Mouse (Mus musculus): ENCODE measurements around the gene Prss34.

Gene Prss34

DNA sequence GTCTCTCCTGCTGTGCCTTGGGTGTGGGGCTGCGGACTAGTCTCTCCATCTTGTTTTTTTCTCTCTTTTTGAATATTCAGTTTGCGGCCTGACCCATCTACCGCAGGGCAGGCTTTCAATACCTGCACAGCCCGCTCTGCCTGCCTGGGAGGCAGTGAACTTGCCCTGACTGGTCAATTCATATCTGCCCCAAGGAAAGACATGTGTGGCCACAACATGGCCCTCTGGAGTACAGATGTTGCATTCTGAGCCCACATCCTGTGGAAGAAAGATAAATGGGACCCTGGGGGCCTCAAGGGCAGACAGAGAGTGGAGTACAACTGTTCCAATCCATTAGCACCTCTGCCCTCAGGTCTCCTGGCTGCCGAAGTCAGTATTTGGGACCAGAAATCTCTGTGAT is at the start of gene Prss34:
Gene Prss34, plus strand, starts transcription at position 301 of the 400 bp plus-strand sequence.
- DNase-seq: no peak

DNA sequence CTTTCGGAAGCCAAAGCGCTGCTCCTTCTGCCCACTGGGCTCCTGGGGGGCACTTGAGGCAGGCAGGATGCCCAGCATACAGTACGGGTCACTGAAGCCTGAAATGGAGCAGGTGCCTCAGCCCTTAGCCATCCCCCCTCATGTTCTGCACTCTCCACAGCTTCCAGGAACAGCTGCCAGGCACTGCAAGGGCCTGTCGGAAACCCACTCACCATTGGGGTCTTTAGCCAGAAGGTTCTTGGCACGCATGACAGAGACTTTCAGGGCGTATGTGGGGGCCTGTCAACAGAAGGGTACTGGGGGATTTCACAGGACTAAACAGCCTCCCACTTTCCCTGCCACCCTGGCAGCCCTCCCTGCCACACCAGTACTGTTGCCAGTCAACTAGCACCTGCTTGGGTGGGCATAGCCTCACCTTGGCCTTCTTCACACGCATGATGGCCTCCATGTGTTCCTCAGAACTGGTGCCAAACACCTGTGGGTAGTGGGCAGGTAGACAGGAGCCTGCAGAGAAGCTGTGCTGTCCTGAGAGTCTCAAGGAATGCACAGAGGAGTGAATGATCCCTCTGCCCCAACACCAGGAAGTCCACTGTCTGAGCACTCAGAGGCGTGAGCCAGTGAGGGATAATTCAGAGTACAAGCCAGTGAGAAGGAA is 47.9 kb upstream of the Prss34 start:
- no peak for DNase-seq

DNA sequence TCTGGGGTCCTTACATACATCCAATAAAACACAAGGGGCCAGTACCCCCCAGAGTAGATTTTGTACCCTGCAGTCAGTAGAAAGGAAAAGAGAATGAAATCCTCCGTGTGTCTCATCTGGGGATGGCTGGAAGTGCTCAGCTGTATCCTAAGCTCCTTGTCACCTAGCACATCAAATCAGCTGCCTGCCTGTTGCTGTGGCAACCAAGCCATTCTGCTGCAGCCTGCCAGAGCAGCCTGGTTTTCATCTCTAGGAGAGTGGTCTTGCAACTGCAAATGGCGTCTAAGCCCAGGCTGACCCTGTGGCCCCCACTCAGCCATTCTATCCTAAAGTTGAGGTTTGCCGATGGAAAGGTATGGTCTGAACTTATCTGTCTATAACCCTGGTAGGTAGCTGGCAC is 45.6 kb upstream of the Prss34 start:
- DNase-seq: no peak

DNA sequence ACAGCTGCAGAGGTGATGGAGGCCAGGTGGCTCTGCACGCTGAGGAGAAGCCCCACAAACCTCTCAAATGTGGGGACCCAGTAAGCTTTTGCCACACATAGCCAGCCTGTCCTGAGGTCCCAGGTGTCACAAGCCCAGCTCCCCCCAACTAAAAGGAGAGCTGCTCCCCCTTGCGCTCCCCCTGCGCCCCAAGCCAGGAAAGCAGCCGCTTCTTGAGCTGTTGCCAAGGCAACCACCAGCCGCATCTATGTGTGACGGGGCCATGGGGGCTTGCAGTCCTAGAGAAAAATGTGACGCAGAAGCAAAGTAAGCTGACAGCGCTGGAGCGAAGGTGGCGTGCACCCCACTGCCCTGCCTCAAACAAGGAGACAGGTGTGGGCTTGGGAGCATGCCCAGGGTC is 44.4 kb upstream of the Prss34 start:
- no peak for DNase-seq

DNA sequence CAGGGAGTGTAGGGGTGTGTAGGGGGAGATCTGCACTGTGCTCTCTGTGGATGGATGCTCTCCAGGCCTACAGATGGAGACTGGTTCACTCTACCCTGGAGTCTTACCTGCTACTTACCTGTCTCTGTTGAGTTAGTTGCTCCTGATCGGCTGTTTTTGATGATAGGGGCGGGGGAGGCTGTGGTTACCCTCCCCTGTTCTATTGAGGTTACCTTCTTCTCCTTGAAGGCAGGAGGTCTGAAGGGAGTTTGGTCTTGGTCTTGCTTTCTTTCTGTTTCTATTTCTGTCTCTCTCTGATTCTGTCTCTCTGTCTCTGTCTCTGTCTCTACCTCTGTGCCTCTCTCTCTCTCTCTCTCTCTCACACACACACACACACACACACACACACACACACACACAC is 43.1 kb upstream of the Prss34 start:
- no peak for DNase-seq

DNA sequence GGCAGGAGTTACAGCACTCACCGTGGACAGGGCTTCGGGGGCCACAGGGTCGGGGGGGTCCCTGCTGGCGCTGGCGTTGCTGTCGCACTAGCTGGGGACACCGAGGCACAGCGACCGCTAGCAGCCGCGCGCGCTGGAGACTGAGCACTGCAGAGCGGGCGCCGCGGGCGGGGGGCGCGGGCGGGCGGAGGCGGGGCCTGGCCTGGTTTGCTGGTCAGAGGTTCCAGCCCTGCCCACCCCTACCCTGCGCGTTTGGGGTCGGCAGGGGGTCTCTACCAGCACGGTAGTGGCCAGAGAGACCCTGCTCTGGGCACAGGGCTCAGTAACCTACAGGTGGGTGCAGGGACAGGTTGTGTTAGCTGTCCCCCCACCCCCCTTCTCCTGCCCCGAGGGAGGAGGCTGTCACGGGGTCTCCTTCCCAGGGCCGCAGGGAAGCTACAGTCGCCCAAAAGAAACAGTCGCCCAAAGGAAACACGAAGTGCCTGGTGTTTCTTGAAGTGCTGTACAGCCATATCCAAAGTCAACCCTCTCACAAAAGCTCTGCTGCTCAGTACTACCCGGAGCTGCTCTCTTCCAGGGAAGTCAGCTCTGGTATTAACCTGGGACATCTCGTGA is 41.9 kb upstream of the Prss34 start, which contains the start of gene Baiap3:
Gene Baiap3, minus strand, starts transcription at position 225 of the 615 bp plus-strand sequence.
- no peak for DNase-seq

DNA sequence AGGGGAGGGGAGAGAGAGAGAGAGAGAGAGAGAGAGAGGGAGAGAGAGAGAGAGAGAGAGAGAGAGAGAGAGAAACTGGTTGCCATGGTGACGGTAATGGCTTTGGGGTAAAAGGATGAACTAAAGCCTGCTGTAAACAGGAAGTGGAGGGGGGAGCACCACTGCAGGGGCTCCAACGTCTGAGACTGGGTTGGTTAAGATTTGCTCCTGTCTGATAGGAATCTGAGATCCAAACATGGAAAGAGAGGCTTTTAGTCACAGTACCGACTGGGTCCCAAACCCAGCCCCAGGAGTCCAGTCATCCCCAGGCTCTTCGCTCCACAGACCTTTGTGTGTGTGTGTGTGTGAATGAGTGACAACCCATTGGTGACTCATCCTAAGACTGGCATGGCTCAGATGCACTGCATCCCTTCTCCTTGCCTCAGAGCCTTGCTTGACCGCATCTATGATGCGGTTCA is 40.4 kb upstream of the Prss34 start:
- DNase-seq: no peak

DNA sequence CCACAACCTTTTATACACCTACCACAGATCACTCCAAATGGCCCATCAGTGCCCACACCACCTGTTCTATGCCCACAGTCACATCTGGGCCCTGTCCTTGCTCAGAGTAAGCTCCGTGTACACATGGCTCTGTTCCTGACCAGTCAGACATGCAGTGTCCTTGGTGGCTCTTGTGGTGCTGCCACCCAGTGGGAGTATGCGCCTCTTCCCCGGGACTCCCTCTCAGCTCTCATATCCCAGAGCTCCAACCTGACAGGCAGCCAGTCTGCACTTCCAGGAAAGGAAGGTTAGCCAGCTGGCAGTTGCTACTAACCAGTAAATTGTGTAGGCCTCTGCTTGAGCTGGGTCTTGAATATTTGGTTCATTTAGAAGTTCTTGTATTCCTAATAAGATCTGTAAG is 33.7 kb upstream of the Prss34 start:
- DNase-seq: peak; percentile 42

DNA sequence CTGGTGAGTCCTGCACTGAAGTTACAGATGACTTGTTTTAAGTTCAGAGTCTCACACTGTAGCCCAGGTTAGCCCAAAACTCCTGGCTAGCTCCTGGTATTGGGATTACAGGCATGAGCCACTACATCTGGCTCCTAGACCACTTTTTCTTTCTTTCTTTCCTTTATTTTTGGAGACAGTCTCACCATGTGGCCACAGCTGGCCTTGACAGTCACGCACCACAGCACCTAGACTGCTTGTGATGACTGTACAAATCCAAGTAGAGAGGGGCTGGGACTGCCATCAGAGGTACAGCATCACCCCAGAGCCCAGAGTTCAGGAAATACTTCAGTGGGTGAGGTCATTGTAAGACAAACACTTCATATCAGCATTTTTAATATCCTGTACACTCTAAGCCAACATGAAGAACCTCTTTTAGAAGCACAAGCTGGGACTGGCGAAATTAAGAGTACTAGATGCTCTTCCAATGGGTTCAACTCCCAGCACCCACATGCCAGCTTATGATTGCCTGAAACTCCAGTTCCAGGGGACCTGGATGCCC is 27.3 kb upstream of the Prss34 start:
- DNase-seq: no peak

DNA sequence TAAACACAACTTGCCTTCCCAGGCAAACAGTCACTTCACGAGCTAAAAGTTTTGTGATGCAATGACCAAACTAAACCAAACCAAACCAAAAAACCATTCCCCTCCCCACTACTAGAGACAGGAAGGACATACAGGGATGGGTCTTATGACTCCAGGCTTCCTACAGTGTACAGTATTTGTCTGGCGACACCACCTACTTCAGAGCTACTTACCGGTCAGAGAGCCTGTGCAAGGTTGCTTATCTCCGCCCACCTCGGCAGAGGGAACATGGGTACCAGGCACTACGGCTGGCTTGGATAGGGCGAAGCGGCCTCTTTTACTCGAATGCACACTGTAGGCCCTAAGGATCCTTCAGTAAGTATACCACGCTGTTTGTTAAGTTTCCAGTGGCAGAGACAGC is 25.9 kb upstream of the Prss34 start:
- peak; percentile 42 for DNase-seq

DNA sequence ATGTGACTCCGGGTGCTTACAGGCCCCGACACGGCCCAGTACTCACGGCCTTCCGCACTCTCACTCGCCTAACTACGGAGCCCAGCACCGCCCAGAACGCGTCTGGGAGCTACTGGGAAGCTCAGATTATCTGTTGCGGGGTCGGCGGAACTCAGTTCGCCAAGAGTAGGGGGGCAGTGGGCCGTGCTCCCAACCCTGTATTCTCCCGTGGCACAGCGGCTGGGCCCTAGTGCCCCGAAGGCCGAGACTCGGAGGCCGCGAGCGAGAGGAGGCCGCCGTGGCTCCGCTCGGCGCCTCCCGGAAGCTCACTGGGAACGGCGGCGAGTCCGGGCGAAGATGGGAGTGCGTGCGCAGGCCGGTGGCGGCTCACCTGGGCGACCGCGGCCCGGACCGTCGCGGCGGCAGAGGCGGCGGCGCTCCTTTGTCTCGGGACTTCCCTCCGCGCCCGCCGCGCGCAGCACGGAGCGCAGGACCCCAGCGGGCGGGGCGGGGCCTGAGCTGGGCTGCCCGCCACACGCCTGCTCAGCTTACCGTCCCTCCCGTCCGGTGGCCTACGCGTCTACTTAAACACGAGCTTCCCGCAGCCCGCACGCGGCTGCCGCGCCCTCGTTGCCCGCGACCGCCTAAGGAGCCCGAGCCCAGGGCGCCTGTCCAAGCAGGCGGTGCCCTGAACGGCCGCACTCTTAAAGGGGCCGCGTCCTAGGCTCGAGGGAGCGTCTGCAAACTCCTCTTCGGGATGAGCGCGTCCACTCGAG is 25.1 kb upstream of the Prss34 start:
- peak; percentile 58 for DNase-seq

DNA sequence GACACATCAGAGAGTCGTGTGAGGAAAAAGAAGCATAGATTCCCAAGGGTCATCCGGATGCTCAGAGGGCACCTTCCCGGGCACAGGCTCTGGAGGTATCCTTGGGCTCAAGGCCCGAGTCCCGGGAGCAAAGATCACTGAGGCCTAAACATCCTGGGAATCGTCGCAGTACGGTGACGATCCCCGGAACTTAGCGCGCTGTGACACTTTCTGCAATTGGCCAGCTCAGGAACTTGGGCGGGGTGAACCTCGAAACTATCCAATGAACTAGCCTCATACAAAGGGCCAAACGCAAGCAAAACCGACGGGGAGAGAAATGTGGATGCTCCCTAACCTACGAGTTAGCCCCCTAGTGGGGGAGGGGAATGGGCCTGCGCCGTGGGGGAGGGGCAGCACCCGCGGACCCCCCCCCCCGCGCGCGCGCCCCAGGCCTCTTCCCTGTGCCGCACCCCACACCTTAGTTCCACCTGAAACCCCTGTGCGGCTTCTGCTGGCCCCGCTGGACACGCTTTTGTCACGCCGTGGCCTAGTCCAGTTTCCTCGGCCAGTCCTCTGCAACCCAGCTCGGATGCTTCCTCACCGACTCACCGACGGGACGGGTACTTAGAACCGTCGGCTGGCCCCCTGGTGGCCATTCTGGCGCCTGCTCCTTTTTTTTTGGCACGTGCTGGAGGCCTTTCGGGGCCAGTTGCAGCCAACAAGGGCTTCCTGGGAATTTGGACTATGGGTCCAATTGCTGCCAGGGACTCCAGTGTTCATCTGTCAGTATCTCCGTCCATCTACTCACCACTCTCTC is 24.3 kb upstream of the Prss34 start:
- DNase-seq: peak; percentile 99

DNA sequence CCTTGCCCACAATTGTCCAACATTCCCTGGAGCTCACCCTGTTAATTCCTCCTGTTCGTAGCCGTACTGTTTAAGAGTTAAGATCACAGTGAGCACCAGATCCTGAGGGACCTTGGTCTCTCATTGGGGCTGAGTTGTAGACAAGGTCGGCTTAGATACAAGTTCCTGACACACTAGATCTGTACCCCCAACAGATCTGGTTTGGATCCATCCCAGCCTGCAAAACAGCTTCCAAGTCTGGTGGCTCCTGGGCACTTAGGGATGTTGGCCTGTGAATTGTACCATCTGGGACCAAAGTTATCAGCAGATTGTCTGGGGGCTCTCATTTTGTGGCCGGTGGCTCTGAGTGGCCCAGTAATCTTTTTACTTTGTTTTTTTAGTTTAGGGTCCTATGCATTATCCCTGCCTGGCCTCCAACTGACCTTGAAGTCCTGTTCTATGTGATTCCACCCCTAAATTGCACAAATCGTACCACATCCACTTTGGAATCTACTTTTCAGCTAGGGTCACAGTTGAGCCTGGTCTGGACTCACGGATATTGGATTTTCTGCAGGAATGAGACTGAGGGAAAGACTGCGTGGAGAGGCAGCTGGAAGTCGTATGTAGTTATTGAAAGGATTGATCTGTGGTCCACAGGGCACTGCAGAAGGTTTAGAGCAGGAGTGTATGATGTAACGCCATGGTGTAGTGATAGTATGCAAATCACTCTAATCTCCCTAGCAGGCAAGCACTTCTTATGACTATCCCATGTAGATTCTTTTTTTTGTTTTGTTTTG is 23.4 kb upstream of the Prss34 start, which contains the start of gene Ube2i:
Gene Ube2i, minus strand, starts transcription at position 52 of the 776 bp plus-strand sequence.
- DNase-seq: no peak

DNA sequence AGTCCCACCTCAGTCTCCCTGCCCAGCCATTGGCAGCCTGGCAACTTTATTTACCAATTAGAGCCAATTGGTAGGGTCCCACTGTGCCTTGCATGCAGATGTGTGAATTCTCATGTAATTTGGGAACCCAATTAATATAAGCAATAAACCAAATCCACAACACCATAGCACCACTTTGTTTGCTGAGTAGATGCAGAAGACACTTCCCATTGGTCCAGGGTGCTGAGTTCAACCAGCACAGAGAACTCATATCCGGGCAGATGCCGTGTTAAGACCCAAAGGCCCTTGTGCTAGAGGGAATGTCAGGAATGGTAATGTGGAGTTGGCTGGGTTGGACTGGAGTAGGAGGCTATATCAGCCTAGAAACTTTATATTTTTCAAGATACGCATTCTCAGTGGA is 22.4 kb upstream of the Prss34 start:
- DNase-seq: no peak

DNA sequence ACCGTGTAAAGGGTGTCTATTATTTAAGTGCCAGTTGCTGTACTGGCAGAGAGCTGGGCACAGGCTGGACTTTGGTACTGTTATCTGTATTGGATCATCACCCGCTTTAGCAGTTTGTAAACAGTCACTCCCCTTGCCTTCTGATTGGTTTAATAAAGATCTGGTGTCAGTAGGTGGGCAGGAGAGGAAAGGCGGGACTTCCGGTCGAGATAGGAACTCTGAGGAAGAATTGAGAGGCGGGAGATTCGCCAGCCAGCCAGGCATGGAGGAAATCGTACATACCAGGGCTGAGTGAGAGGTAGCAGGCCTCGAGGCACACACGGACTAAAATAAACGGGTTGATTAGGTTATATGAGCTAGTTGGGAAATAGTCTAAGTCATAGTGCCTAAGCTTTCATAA is 16.1 kb upstream of the Prss34 start:
- DNase-seq: peak; percentile 90

DNA sequence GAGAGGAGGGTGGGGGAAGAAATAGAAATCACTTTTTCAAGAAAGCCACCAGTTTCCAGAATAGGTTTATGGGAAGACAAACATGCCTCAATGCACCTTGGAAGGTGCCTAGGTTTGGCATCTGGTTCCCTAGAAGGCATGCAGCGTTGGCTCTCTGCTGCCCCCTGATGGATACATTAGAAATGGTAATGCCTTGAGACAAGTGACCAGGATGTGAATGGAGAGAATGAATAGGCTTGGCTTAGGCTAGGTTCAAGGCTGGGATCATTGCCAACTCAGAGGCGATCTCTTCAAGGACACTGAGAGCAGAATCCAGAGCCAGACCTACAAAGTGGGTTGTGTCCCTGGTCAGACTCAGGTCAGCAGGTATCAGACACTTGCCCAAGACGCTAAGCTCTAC is 13.2 kb upstream of the Prss34 start:
- peak; percentile 93 for DNase-seq

DNA sequence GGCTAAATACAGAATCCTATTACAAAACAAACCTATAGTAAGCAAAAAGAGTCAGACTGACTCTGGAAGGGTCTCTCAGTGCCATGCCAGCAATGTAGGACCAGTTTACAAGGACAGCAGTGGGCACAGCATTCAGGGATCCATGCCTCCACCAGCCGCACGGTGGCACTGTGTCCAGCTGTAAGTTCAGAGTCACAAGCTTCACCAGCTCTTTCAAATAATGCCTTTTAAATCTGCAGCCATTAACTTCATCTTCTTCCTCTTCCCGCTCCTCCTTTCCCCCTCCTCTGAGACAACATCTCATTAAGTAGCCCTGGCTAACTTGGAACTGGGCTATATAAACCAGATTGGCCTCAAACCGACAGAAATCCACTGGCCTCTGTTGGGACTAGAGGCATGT is 9.4 kb upstream of the Prss34 start:
- peak; percentile 52 for DNase-seq

DNA sequence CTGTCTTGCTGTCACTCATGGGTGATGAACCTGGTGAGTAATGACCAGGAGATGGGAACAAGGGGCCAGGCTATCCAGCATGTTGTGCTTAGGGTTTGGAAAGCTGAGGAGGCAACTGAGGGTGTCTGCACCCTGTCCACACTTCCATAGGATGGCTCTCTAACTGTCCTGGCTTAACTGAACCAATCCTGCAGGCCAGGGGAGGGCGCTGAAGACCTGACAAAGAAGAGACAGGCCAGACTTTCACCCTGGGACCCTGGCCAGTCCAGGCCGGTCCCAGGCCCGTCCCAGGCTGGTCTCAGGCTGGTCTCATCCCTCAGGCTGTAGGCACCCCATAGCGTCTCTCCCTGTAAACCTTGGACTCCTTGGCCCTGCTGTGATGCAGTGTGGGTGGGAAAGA is 7.8 kb upstream of the Prss34 start:
- no peak for DNase-seq

DNA sequence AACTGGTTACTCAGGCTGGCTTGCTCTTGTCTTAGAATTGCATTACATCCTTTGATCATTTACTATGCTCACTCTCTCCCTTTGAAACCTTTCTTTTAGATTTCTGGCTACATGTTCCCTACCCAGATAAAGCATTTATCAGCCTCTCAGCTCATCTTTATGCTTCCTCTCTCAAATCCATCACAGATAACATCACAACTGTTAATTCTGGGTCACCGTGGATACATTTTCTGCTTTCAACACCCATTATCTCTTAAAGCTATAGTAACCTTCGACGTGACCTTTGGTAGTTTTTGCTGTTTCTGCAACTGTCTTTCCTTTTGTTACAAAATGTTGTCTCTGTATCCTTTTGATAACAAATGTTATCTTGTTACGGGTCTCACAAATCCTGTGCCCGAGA is 4.7 kb upstream of the Prss34 start:
- no peak for DNase-seq

DNA sequence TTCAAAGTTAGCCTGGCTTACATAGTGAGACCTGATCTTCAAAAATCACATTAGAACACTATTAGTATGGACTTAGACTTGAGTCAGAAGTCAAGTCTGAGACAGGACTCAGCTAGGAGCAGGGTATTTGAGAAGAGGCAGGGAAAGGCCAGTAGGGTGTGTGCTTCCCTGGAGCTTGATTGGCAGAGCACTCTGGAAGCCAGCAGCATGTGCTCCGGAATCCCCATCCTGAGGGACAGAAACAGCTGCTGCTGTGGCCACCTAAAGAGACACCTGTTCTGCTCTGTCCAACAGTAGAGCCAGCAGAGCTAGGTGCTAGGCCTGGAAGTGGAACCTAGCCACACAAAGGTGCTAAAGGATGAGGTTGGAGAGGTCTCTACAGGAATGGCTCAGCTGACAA is 4.1 kb upstream of the Prss34 start:
- DNase-seq: no peak

DNA sequence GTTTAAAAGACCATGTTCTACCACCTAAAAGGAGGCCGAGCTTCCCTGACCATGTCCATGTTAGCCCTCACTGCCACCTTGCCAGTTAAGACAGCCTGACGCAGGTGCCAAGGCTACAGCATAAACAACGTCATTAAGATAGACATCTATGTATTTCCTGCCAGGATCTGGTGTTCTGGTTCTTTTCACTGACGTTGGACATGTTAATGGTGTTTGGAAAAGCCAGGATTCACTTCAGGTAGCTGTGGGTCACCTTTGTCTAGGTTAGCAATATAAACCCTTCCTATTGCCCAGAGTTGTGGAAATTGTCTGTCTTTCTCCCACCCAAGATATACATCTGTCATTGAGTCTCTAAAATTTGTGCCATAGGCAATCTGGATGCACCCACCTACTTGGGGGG is 10.2 kb downstream of the Prss34 start, which contains the start of gene Prss28:
Gene Prss28, plus strand, starts transcription at position 301 of the 400 bp plus-strand sequence.
- no peak for DNase-seq

DNA sequence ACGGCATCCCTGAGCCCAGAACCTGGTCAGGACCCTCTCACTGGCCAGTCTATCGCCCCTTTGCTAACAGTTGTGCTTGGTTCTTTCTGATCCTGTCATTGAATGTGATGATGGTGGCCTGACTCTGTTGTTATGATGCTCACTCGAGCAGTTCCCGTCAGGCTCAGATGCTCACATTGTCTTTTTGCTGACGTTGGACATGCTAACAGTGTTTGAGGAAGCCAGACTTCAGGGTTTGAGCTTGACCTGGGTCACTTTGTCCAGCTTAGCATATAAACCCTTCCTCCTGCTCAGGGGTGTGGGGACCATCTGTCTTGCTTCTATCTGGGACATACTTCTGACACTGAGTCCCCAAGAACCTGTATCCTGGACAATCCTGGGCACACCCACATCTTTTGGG is 20.2 kb downstream of the Prss34 start, which contains the start of gene Prss29:
Gene Prss29, plus strand, starts transcription at position 301 of the 400 bp plus-strand sequence.
- DNase-seq: no peak

Data from kidney, adult 9 months (tissue).